Mouse (Mus musculus) ES-E14 (cell line): ENCODE results near the gene Mex3a. TPM values are rescaled to one million over a fixed set of nuclear protein-coding genes. Genes with fewer than 3 reads are reported as not detected.

Experiments
- DNase-seq: peaks from one replicate; pipeline ENCODE4 v3.0.0-alpha.2; 2013; ENCODE audit warnings: low read depth, low spot score
- H3K27ac ChIP-seq: 2 replicates; pipeline ENCODE4 v1.5.1; 2012; ENCODE audit warnings: low read depth, mild to moderate bottlenecking, low read length, moderate library complexity, mixed read lengths; ENCODE audit not compliant: poor library complexity, insufficient read depth, severe bottlenecking
- H3K36me3 ChIP-seq: 2 replicates; pipeline ENCODE4 v1.6.1; 2012; ENCODE audit warnings: mild to moderate bottlenecking, low read length, moderate library complexity, mixed read lengths; ENCODE audit not compliant: control insufficient read depth, poor library complexity, insufficient read depth, severe bottlenecking
- H3K4me1 ChIP-seq, 2 experiments: fragments of 150-350 bp in 1 of 2; sonication (generic) in 1 of 2; 2 replicates each; pipeline ENCODE4 v1.6.1; 2012; ENCODE audit warnings: low read length in 2 of 2, mild to moderate bottlenecking in 1 of 2, mixed read lengths in 1 of 2; ENCODE audit not compliant: control insufficient read depth in 2 of 2, insufficient read depth in 2 of 2, poor library complexity in 1 of 2
- H3K4me3 ChIP-seq, 2 experiments: fragments of 150-350 bp in 1 of 2; sonication (generic) in 1 of 2; 2 replicates each; pipeline ENCODE4 v1.5.1; 2012; ENCODE audit warnings: low read length in 2 of 2, low read depth in 1 of 2, mild to moderate bottlenecking in 1 of 2, mixed read lengths in 1 of 2; ENCODE audit not compliant: insufficient read depth in 1 of 2, poor library complexity in 1 of 2, severe bottlenecking in 1 of 2
- H3K9ac ChIP-seq: 2 replicates; pipeline ENCODE4 v1.6.1; 2012; ENCODE audit warnings: low read depth, mild to moderate bottlenecking, low read length, mixed read lengths; ENCODE audit not compliant: poor library complexity, insufficient read depth, severe bottlenecking
- H3K9me3 ChIP-seq: fragments of 150-350 bp; sonication (generic); 2 replicates; pipeline ENCODE4 v1.6.1; 2012; ENCODE audit warnings: low read depth, mild to moderate bottlenecking, low read length; ENCODE audit not compliant: control insufficient read depth, insufficient read depth
- CHD2 ChIP-seq: IDR thresholded peaks from 2 replicates; pipeline ENCODE4 v1.6.1; 2014; ENCODE audit warnings: mild to moderate bottlenecking, low read depth, low read length, inconsistent platforms
- HCFC1 ChIP-seq: IDR thresholded peaks from 2 replicates; pipeline ENCODE4 v1.6.1; 2012; ENCODE audit warnings: low read length, inconsistent platforms, borderline replicate concordance; ENCODE audit not compliant: insufficient read depth
- MAFK ChIP-seq: IDR thresholded peaks from 2 replicates; pipeline ENCODE4 v1.6.1; 2014; ENCODE audit warnings: mild to moderate bottlenecking, low read depth, low read length, inconsistent platforms; ENCODE audit not compliant: insufficient read depth
- ZC3H11A ChIP-seq: IDR thresholded peaks from 2 replicates; pipeline ENCODE4 v1.6.1; 2012; ENCODE audit warnings: low read depth, mild to moderate bottlenecking, inconsistent platforms, low read length, borderline replicate concordance
- ZNF384 ChIP-seq: IDR thresholded peaks from 2 replicates; pipeline ENCODE4 v1.6.1; 2012; ENCODE audit warnings: low read depth, low read length, inconsistent platforms
- in situ Hi-C, 2 experiments: fragments of 600-800 bp; cut with MboI; formaldehyde crosslinking; loops; one replicate each; pipeline ENCODE4 v1.15.1; 2025; ENCODE audit warnings: low sequenced_read_pairs in 2 of 2, inconsistent platforms in 1 of 2; ENCODE audit not compliant: unreplicated experiment in 2 of 2
- total RNA-seq: library from RNA; depleted of rRNA; stranded (reverse); fragments of 300-350 nt; gene quantifications from 2 replicates; pipeline ENCODE4 v1.2.3, GENCODE M21; 2012

Gene Mex3a
- total RNA-seq, 1 experiment, result 24.9 TPM

GRCm38 (mm10) chr3:88531348-88532298, 572 bp upstream of the Mex3a start:
- Histone ChIP-seq H3K4me3 (peak overlapping the region; percentile 95 to 96), H3K4me1 (peaks cover 8 to 30% of the 10 kb centered on the region in 2 experiments; a peak in 3 of 4 replicates), H3K9me3 (no peaks in the 10 kb centered on the region), H3K36me3 (peaks cover 9% of the 10 kb centered on the region), H3K9ac (peak overlapping the region; percentile 93), H3K27ac (peak overlapping the region; percentile 95)
- TF ChIP-seq ZNF384, result no peak
- no peak for TF ChIP-seq CHD2
- TF ChIP-seq ZC3H11A, result no peak
- TF ChIP-seq HCFC1, result peak; percentile 96
- in situ Hi-C loops, result no loop called here
- DNase-seq, result no peak

GRCm38 (mm10) chr3:88532689-88533511, 705 bp downstream of the Mex3a start:
- Histone ChIP-seq H3K9ac (peak overlapping the region; percentile 93), H3K4me3 (peak overlapping the region; percentile 77 to 96), H3K36me3 (peaks cover 18% of the 10 kb centered on the region), H3K9me3 (no peaks in the 10 kb centered on the region), H3K4me1 (peaks cover 8 to 27% of the 10 kb centered on the region in 2 experiments; a peak in 3 of 4 replicates), H3K27ac (peak overlapping the region; percentile 95)
- in situ Hi-C loops, result no loop called here
- DNase-seq, result no peak
- TF ChIP-seq ZC3H11A (no peak), MAFK (no peak), HCFC1 (no peak), CHD2 (no peak), ZNF384 (no peak)

GRCm38 (mm10) chr3:88533706-88534105, 1.5 kb downstream of the Mex3a start:
- H3K36me3 ChIP-seq, result peaks cover 23% of the 10 kb centered on the region
- no peaks in the 10 kb centered on the region for H3K9me3 ChIP-seq
- TF ChIP-seq CHD2 (no peak), ZNF384 (no peak), HCFC1 (no peak), MAFK (no peak), ZC3H11A (no peak)
- peaks cover 8 to 33% of the 10 kb centered on the region in 2 experiments; a peak in 3 of 4 replicates for H3K4me1 ChIP-seq
- in situ Hi-C loops, result no loop called here
- H3K4me3 ChIP-seq, result peak overlapping the region; percentile 77 to 96; a peak in 3 of 4 replicates
- peak overlapping the region; percentile 93; the same call in 1 of the 2 replicates for H3K9ac ChIP-seq
- no peak for DNase-seq
- H3K27ac ChIP-seq, result no peak overlapping the region

GRCm38 (mm10) chr3:88535005-88535404, 2.8 kb downstream of the Mex3a start:
- Histone ChIP-seq H3K4me3 (no peak overlapping the region), H3K36me3 (peaks cover 23% of the 10 kb centered on the region), H3K9me3 (no peaks in the 10 kb centered on the region), H3K4me1 (peaks cover 5 to 33% of the 10 kb centered on the region in 2 experiments), H3K27ac (no peak overlapping the region), H3K9ac (no peak overlapping the region)
- in situ Hi-C loops, result no loop called here
- TF ChIP-seq MAFK (no peak), HCFC1 (no peak), ZNF384 (no peak), ZC3H11A (no peak), CHD2 (no peak)
- DNase-seq, result no peak
